Mouse (Mus musculus): ENCODE measurements around the gene Edn2. TPM values are rescaled to one million over a fixed set of nuclear protein-coding genes. Genes with fewer than 3 reads are reported as not detected.
A peak's percentile ranks its signal among the peaks of the same experiment; 100 is the strongest.

Gene Edn2
- polyA plus RNA-seq, 1 experiment from 2014 or later, result 1.9 TPM

GRCm38 (mm10) chr4:120150345-120150920 lies 10.6 kb upstream of the Edn2 start:
- H3K4me2 ChIP-seq (replicated peaks; ENCODE audit: low read depth), result no peak overlapping the region
- no peaks in the 10 kb centered on the region for H3K9me3 ChIP-seq (ENCODE audit: control insufficient read depth, low read length)
- H3K27me3 ChIP-seq (ENCODE audit: control insufficient read depth, insufficient read depth, low read length), result no peaks in the 10 kb centered on the region
- no peak overlapping the region for H3K4me3 ChIP-seq (ENCODE audit: low read depth, low read length)
- TF ChIP-seq CTCF (IDR thresholded peaks at IDR 0.05; ENCODE audit: low read depth) (no peak), EP300 (optimal IDR thresholded peaks at IDR 0.05) (no peak)
- H3K4me1 ChIP-seq (replicated peaks; ENCODE audit: control insufficient read depth, insufficient read depth), result peaks cover 3% of the 10 kb centered on the region; the same call in 1 of the 2 replicates
- no peaks in the 10 kb centered on the region for H3K36me3 ChIP-seq (ENCODE audit: control insufficient read depth, insufficient read depth, low read length)
- no peak for ATAC-seq (ENCODE audit: low FRiP score, low TSS enrichment)
- no peak overlapping the region for H3K9ac ChIP-seq (ENCODE audit: low read length)
- 61% methylated on average over 6 of the region's 6 CpGs for WGBS
- H3K27ac ChIP-seq (replicated peaks), result no peak overlapping the region
- no peak for DNase-seq (ENCODE audit: low spot score)

GRCm38 (mm10) chr4:120151906-120152305 lies 9.1 kb upstream of the Edn2 start:
- 65% methylated on average over 6 of the region's 6 CpGs for WGBS
- TF ChIP-seq EP300 (optimal IDR thresholded peaks at IDR 0.05) (no peak), CTCF (IDR thresholded peaks at IDR 0.05; ENCODE audit: low read depth) (no peak)
- Histone ChIP-seq H3K9me3 (ENCODE audit: control insufficient read depth, low read length) (no peaks in the 10 kb centered on the region), H3K36me3 (ENCODE audit: control insufficient read depth, insufficient read depth, low read length) (no peaks in the 10 kb centered on the region), H3K4me2 (replicated peaks; ENCODE audit: low read depth) (no peak overlapping the region), H3K27ac (replicated peaks) (no peak overlapping the region), H3K4me1 (replicated peaks; ENCODE audit: control insufficient read depth, insufficient read depth) (peaks cover 3% of the 10 kb centered on the region; the same call in 1 of the 2 replicates), H3K27me3 (ENCODE audit: control insufficient read depth, insufficient read depth, low read length) (no peaks in the 10 kb centered on the region), H3K4me3 (ENCODE audit: low read depth, low read length) (no peak overlapping the region), H3K9ac (ENCODE audit: low read length) (no peak overlapping the region)
- DNase-seq (ENCODE audit: low spot score) (no peak), ATAC-seq (ENCODE audit: low FRiP score, low TSS enrichment) (no peak)

- H3K9ac ChIP-seq (ENCODE audit: low read length), result no peak overlapping the region
- no peaks in the 10 kb centered on the region for H3K9me3 ChIP-seq (ENCODE audit: control insufficient read depth, low read length)
- no peaks in the 10 kb centered on the region for H3K27me3 ChIP-seq (ENCODE audit: control insufficient read depth, insufficient read depth, low read length)
- H3K4me2 ChIP-seq (replicated peaks; ENCODE audit: low read depth), result no peak overlapping the region
- DNase-seq (ENCODE audit: low spot score), result no peak
- ATAC-seq (ENCODE audit: low FRiP score, low TSS enrichment), result no peak
- WGBS, result 65% methylated on average over 4 of the region's 4 CpGs
- H3K4me3 ChIP-seq (ENCODE audit: low read depth, low read length), result no peak overlapping the region
- H3K4me1 ChIP-seq (replicated peaks; ENCODE audit: control insufficient read depth, insufficient read depth), result peaks cover 3% of the 10 kb centered on the region; the same call in 1 of the 2 replicates
- H3K36me3 ChIP-seq (ENCODE audit: control insufficient read depth, insufficient read depth, low read length), result no peaks in the 10 kb centered on the region
- TF ChIP-seq EP300 (optimal IDR thresholded peaks at IDR 0.05) (no peak), CTCF (IDR thresholded peaks at IDR 0.05; ENCODE audit: low read depth) (peak; percentile 42)
- no peak overlapping the region for H3K27ac ChIP-seq (replicated peaks)
Measured at GRCm38 (mm10) chr4:120152648-120153047, 8.4 kb upstream of the Edn2 start.

GRCm38 (mm10) chr4:120153736-120154135 lies 7.3 kb upstream of the Edn2 start:
- Histone ChIP-seq H3K27me3 (ENCODE audit: control insufficient read depth, insufficient read depth, low read length) (no peaks in the 10 kb centered on the region), H3K27ac (replicated peaks) (no peak overlapping the region), H3K9me3 (ENCODE audit: control insufficient read depth, low read length) (no peaks in the 10 kb centered on the region), H3K4me1 (replicated peaks; ENCODE audit: control insufficient read depth, insufficient read depth) (peaks cover 3% of the 10 kb centered on the region; the same call in 1 of the 2 replicates), H3K9ac (ENCODE audit: low read length) (no peak overlapping the region), H3K36me3 (ENCODE audit: control insufficient read depth, insufficient read depth, low read length) (no peaks in the 10 kb centered on the region), H3K4me3 (ENCODE audit: low read depth, low read length) (no peak overlapping the region), H3K4me2 (replicated peaks; ENCODE audit: low read depth) (no peak overlapping the region)
- 88% methylated on average over 3 of the region's 3 CpGs for WGBS
- ATAC-seq (ENCODE audit: low FRiP score, low TSS enrichment) (no peak), DNase-seq (ENCODE audit: low spot score) (no peak)
- no peak for TF ChIP-seq CTCF (IDR thresholded peaks at IDR 0.05; ENCODE audit: low read depth)
- no peak for TF ChIP-seq EP300 (optimal IDR thresholded peaks at IDR 0.05)

GRCm38 (mm10) chr4:120158714-120159310 lies 2.2 kb upstream of the Edn2 start:
- Histone ChIP-seq H3K36me3 (ENCODE audit: control insufficient read depth, insufficient read depth, low read length) (no peaks in the 10 kb centered on the region), H3K9ac (ENCODE audit: low read length) (no peak overlapping the region), H3K9me3 (ENCODE audit: control insufficient read depth, low read length) (no peaks in the 10 kb centered on the region), H3K4me3 (ENCODE audit: low read depth, low read length) (no peak overlapping the region), H3K4me2 (replicated peaks; ENCODE audit: low read depth) (no peak overlapping the region), H3K27me3 (ENCODE audit: control insufficient read depth, insufficient read depth, low read length) (no peaks in the 10 kb centered on the region), H3K4me1 (replicated peaks; ENCODE audit: control insufficient read depth, insufficient read depth) (peaks cover 12% of the 10 kb centered on the region), H3K27ac (replicated peaks) (peak overlapping the region; percentile 13; the same call in 1 of the 2 replicates)
- ATAC-seq (ENCODE audit: low FRiP score, low TSS enrichment) (no peak), DNase-seq (ENCODE audit: low spot score) (no peak)
- WGBS, result 38% methylated on average over 5 of the region's 5 CpGs
- TF ChIP-seq EP300 (optimal IDR thresholded peaks at IDR 0.05), result no peak
- no peak for TF ChIP-seq CTCF (IDR thresholded peaks at IDR 0.05; ENCODE audit: low read depth)

GRCm38 (mm10) chr4:120162586-120162985 lies 1.6 kb downstream of the Edn2 start:
- Histone ChIP-seq H3K27ac (replicated peaks) (no peak overlapping the region; the same call in 1 of the 2 replicates), H3K36me3 (ENCODE audit: control insufficient read depth, insufficient read depth, low read length) (no peaks in the 10 kb centered on the region; the same call in 1 of the 2 replicates), H3K4me2 (replicated peaks; ENCODE audit: low read depth) (no peak overlapping the region; the same call in 1 of the 2 replicates), H3K9me3 (ENCODE audit: control insufficient read depth, low read length) (no peaks in the 10 kb centered on the region), H3K9ac (ENCODE audit: low read length) (no peak overlapping the region), H3K4me1 (replicated peaks; ENCODE audit: control insufficient read depth, insufficient read depth) (peaks cover 12% of the 10 kb centered on the region), H3K4me3 (ENCODE audit: low read depth, low read length) (no peak overlapping the region), H3K27me3 (ENCODE audit: control insufficient read depth, insufficient read depth, low read length) (no peaks in the 10 kb centered on the region)
- no peak for TF ChIP-seq EP300 (optimal IDR thresholded peaks at IDR 0.05)
- TF ChIP-seq CTCF (IDR thresholded peaks at IDR 0.05; ENCODE audit: low read depth), result no peak
- WGBS, result 34% methylated on average over 8 of the region's 8 CpGs
- ATAC-seq (ENCODE audit: low FRiP score, low TSS enrichment), result no peak
- DNase-seq (ENCODE audit: low spot score), result peak; percentile 40

Measured in stomach, postnatal 0 days (tissue).